8 mouse cellular contexts compared by ENCODE assay signal in the genomic region with DNA sequence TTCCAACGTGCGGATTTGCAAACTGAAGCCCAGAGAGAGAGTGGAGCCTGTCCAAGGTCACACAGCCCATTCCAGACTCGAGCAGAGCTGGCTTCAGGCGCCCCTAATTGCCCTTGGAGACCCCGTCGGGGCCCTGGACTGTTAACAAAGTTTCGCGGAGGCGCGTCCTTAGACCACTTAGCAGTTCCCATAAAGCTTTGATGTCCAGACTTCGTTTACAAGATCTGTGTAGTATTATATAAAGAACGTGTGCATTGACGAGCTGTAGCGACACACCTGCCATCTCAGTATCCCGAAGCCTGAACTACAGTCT. TPM values are rescaled to one million over a fixed set of nuclear protein-coding genes. Genes with fewer than 3 reads are reported as not detected.
A peak's percentile ranks its signal among the peaks of the same experiment; 100 is the strongest.
DNase-seq lines count a peak whose midpoint lies in the region; ATAC-seq and TF ChIP-seq lines count a peak whose summit lies in the region.

No protein-coding gene starts in this region.

- peak overlapping the region; percentile 57 for H3K9ac ChIP-seq in kidney, postnatal 0 days (ENCODE audit: low read depth, low read length)
- peak overlapping the region; percentile 78 for H3K9ac ChIP-seq in embryonic facial prominence, embryonic 11.5 days (replicated peaks; ENCODE audit: low read length)
- peak overlapping the region; percentile 47; the same call in 1 of the 2 replicates for H3K9ac ChIP-seq in midbrain, postnatal 0 days (replicated peaks; ENCODE audit: low read length, poor library complexity, severe bottlenecking)

- 0 out of 2 replicates have a peak, but pooled peaks cover 2% of the 10 kb centered on the region for H3K4me1 ChIP-seq in kidney, postnatal 0 days (replicated peaks; ENCODE audit: insufficient read depth, low read length)
- H3K4me1 ChIP-seq in embryonic facial prominence, embryonic 11.5 days (ENCODE audit: control insufficient read depth, insufficient read depth, low read length), result no peaks in the 10 kb centered on the region; the same call in 1 of the 2 replicates
- no peaks in the 10 kb centered on the region for H3K4me1 ChIP-seq in midbrain, postnatal 0 days (ENCODE audit: insufficient read depth, low read length)

- under 1% methylated on average over 15 of the region's 15 CpGs for WGBS in kidney, postnatal 0 days
- 1% methylated on average over 15 of the region's 15 CpGs for WGBS in embryonic facial prominence, embryonic 11.5 days
- under 1% methylated on average over 15 of the region's 15 CpGs for WGBS in midbrain, postnatal 0 days

- H3K36me3 ChIP-seq in kidney, postnatal 0 days (ENCODE audit: insufficient read depth, low read length), result peaks cover 19% of the 10 kb centered on the region
- H3K36me3 ChIP-seq in embryonic facial prominence, embryonic 11.5 days (replicated peaks; ENCODE audit: control insufficient read depth, insufficient read depth, low read depth, low read length), result peaks cover 5% of the 10 kb centered on the region
- H3K36me3 ChIP-seq in midbrain, postnatal 0 days (ENCODE audit: insufficient read depth, low read length), result peaks cover 12% of the 10 kb centered on the region; the same call in 1 of the 2 replicates

- H3K27ac ChIP-seq in kidney, postnatal 0 days, result peak overlapping the region; percentile 78
- H3K27ac ChIP-seq in embryonic facial prominence, embryonic 11.5 days (replicated peaks; ENCODE audit: low read depth, low read length), result peak overlapping the region; percentile 99
- peak overlapping the region; percentile 86 for H3K27ac ChIP-seq in midbrain, postnatal 0 days (ENCODE audit: low read depth, low read length)

- DNase-seq in kidney, postnatal 0 days (ENCODE audit: low spot score), result no peak
- no peak for DNase-seq in kidney, postnatal 14 days
- no peak for DNase-seq in embryonic facial prominence, embryonic 11.5 days (ENCODE audit: low spot score)
- DNase-seq in hindlimb bud, embryonic 11.5 days (ENCODE audit: extremely low spot score, low read depth, low spot score), result peak; percentile 47
- DNase-seq in midbrain, postnatal 0 days (ENCODE audit: low spot score), result no peak
- DNase-seq in adrenal gland, postnatal 10 days, result no peak
- no peak for DNase-seq in thymus, postnatal 10 days (ENCODE audit: low spot score in 2 of 2)
- no peak for DNase-seq in urinary bladder, adult 2 months (ENCODE audit: low spot score)

- H3K27me3 ChIP-seq in kidney, postnatal 0 days (ENCODE audit: insufficient read depth, low read length), result no peaks in the 10 kb centered on the region
- H3K27me3 ChIP-seq in embryonic facial prominence, embryonic 11.5 days (ENCODE audit: control insufficient read depth, insufficient read depth, low read length), result no peaks in the 10 kb centered on the region
- H3K27me3 ChIP-seq in midbrain, postnatal 0 days (ENCODE audit: insufficient read depth, low read length), result no peaks in the 10 kb centered on the region

- no peak for TF ChIP-seq CTCF in kidney, postnatal 0 days (IDR thresholded peaks at IDR 0.05; ENCODE audit: low read depth)
- no peak for TF ChIP-seq CTCF in midbrain, postnatal 0 days (IDR thresholded peaks at IDR 0.05)

- peak overlapping the region; percentile 39 for H3K4me3 ChIP-seq in kidney, postnatal 0 days (replicated peaks; ENCODE audit: low read depth, low read length)
- peak overlapping the region; percentile 86 for H3K4me3 ChIP-seq in embryonic facial prominence, embryonic 11.5 days (ENCODE audit: low read depth, low read length)
- peak overlapping the region; percentile 93 for H3K4me3 ChIP-seq in midbrain, postnatal 0 days (ENCODE audit: low read depth, low read length)

- H3K4me2 ChIP-seq in kidney, postnatal 0 days (ENCODE audit: low read length), result peak overlapping the region; percentile 69
- peak overlapping the region; percentile 73 for H3K4me2 ChIP-seq in embryonic facial prominence, embryonic 11.5 days (ENCODE audit: low read depth, low read length)
- H3K4me2 ChIP-seq in midbrain, postnatal 0 days (ENCODE audit: low read depth, low read length, poor library complexity, severe bottlenecking), result peak overlapping the region; percentile 86

- no peak for ATAC-seq in kidney, postnatal 0 days (replicated peaks; ENCODE audit: low FRiP score, low read depth)
- no peak for ATAC-seq in embryonic facial prominence, embryonic 11.5 days (replicated peaks; ENCODE audit: insufficient number of reproducible peaks, low FRiP score, low TSS enrichment, low read depth)
- ATAC-seq in midbrain, postnatal 0 days (ENCODE audit: low FRiP score), result no peak

- no peaks in the 10 kb centered on the region for H3K9me3 ChIP-seq in kidney, postnatal 0 days (replicated peaks; ENCODE audit: low read length)
- no peaks in the 10 kb centered on the region for H3K9me3 ChIP-seq in embryonic facial prominence, embryonic 11.5 days (replicated peaks; ENCODE audit: control insufficient read depth, low read length)
- no peaks in the 10 kb centered on the region for H3K9me3 ChIP-seq in midbrain, postnatal 0 days (ENCODE audit: low read length)

RNA-seq across cellular contexts. Expression of a gene that starts 0.9 kb away (rescaled TPM):
- 34.0 and 35.8 TPM in 2 replicates for polyA plus RNA-seq in kidney, postnatal 0 days (2015; fragmentation: Nextera tagmentation; extraction: Ambion mirVana)
- 98.7 and 103 TPM in 2 replicates for polyA plus RNA-seq in embryonic facial prominence, embryonic 11.5 days (2014; fragmentation: Nextera tagmentation; extraction: Ambion mirVana)
- 104 and 118 TPM in 2 replicates for total RNA-seq in midbrain, postnatal 0 days (2014; rRNA removed)
- polyA plus RNA-seq in midbrain, postnatal 0 days (2015; fragmentation: Nextera tagmentation; extraction: Ambion mirVana), result 23.0 and 25.0 TPM in 2 replicates
- total RNA-seq in adrenal gland, postnatal 10 days (2021), result 100 to 1,000 TPM; 109 to 115 TPM
- 70.8 and 80.2 TPM in 2 replicates for polyA plus RNA-seq in urinary bladder, adult 2 months (2012; rRNA removed)

RNA-seq across cellular contexts. Expression of a gene that starts 37.3 kb away (rescaled TPM):
- polyA plus RNA-seq in kidney, postnatal 0 days (2015; fragmentation: Nextera tagmentation; extraction: Ambion mirVana), result 4.6 and 5.5 TPM in 2 replicates
- polyA plus RNA-seq in embryonic facial prominence, embryonic 11.5 days (2014; fragmentation: Nextera tagmentation; extraction: Ambion mirVana), result 3.3 and 4.8 TPM in 2 replicates
- total RNA-seq in midbrain, postnatal 0 days (2014; rRNA removed), result 43.9 and 45.3 TPM in 2 replicates
- 9.5 and 10.3 TPM in 2 replicates for polyA plus RNA-seq in midbrain, postnatal 0 days (2015; fragmentation: Nextera tagmentation; extraction: Ambion mirVana)
- total RNA-seq in adrenal gland, postnatal 10 days (2021), result 10 to 100 TPM; 20.9 to 25.4 TPM
- polyA plus RNA-seq in urinary bladder, adult 2 months (2012; rRNA removed), result 21.3 and 31.5 TPM in 2 replicates

Comparison
In these comparisons a context has a peak if more than half of its experiments do, and no peak if none do; other contexts are left out.
1. H3K4me3 ChIP-seq: peak in every context shown above with its lines; median percentile 93 in midbrain, postnatal 0 days; 86 in embryonic facial prominence, embryonic 11.5 days; 39 in kidney, postnatal 0 days.